Mouse (Mus musculus) gastrocnemius, adult 8-10 months (tissue): ENCODE data around the gene Sigmar1. TPM values are rescaled to one million over a fixed set of nuclear protein-coding genes. Genes with fewer than 3 reads are reported as not detected.

Experiments used
- total RNA-seq, 4 experiments: library from RNA; stranded (reverse); gene quantifications; 2 replicates each; pipeline ENCODE4 v1.2.4; 2022

The Sigmar1 gene
- total RNA-seq, 4 experiments from 2014 or later, result 5.9 to 8.9 (median 6.7) TPM

Other genes with a start within 250 kb of the Sigmar1 start
- not detected for gene 1110017D15Rik, start 238.8 kb downstream of the Sigmar1 start, total RNA-seq
- gene Fam219a, start 186.6 kb downstream of the Sigmar1 start, total RNA-seq, result 10 to 100 TPM; 19.1 to 29.8 (median 24.0) TPM
- 1 to 10 TPM in 1 of 4 experiments, under 1 TPM in 2, not detected in 1; 0.88 to 1.1 (median 0.94) TPM for gene Dnaic1, start 186.4 kb downstream of the Sigmar1 start, total RNA-seq
- gene Enho, start 115.8 kb downstream of the Sigmar1 start, total RNA-seq, result 10 to 100 TPM in 3 of 4 experiments, 1 to 10 TPM in 1; 8.4 to 13.1 (median 10.3) TPM
- 10 to 100 TPM; 17.8 to 25.6 (median 22.5) TPM for gene Cntfr, start 59.1 kb downstream of the Sigmar1 start, total RNA-seq
- gene Il11ra1, start 56.2 kb downstream of the Sigmar1 start, total RNA-seq, result 10 to 100 TPM; 41.4 to 51.9 (median 49.4) TPM
- gene Rpp25l, start 42.6 kb downstream of the Sigmar1 start, total RNA-seq, result 10 to 100 TPM; 57.2 to 67.4 (median 59.9) TPM
- gene Dctn3, start 33.0 kb downstream of the Sigmar1 start, total RNA-seq, result 10 to 100 TPM; 39.1 to 50.9 (median 40.7) TPM
- not detected for gene Arid3c, start 25.0 kb downstream of the Sigmar1 start, total RNA-seq
- 10 to 100 TPM; 26.3 to 29.3 (median 27.4) TPM for gene Galt, start 929 bp downstream of the Sigmar1 start, total RNA-seq
- gene Ccl27a, start 18.1 kb upstream of the Sigmar1 start, total RNA-seq, result 10 to 100 TPM; 15.0 to 21.0 (median 18.9) TPM
- not detected for gene Gm21541, start 147.5 kb upstream of the Sigmar1 start, total RNA-seq
- under 1 TPM in 1 of 4 experiments, not detected in 3; 0.52 TPM for gene Gm20878, start 185.4 kb upstream of the Sigmar1 start, total RNA-seq
- gene Fam205a4, start 209.9 kb upstream of the Sigmar1 start, total RNA-seq, result under 1 TPM in 1 of 4 experiments, not detected in 3; 0.08 TPM